Mouse (Mus musculus) heart, adult 2 months (tissue): ENCODE results near the gene Cntn2. TPM values are rescaled to one million over a fixed set of nuclear protein-coding genes. Genes with fewer than 3 reads are reported as not detected.

Source experiments
- DNase-seq, 2 experiments: peaks; one replicate each; pipeline ENCODE4 v3.0.0; 2021
- H3K27ac ChIP-seq: fragments of 200-600 bp; 2 replicates; pipeline ENCODE4 v1.8.1; 2022
- H3K27me3 ChIP-seq: fragments of 200-500 bp; 2 replicates; pipeline ENCODE4 v1.6.1; 2012; ENCODE audit warnings: mild to moderate bottlenecking, low read length, inconsistent platforms, mixed read lengths; ENCODE audit not compliant: control insufficient read depth, insufficient read depth
- H3K36me3 ChIP-seq: fragments of 200-500 bp; 2 replicates; pipeline ENCODE4 v1.6.1; 2012; ENCODE audit warnings: low read length, inconsistent platforms; ENCODE audit not compliant: control insufficient read depth, insufficient read depth
- H3K4me1 ChIP-seq: fragments of 200-500 bp; 2 replicates; pipeline ENCODE4 v1.6.1; 2011; ENCODE audit warnings: low read length; ENCODE audit not compliant: control insufficient read depth, insufficient read depth
- H3K4me3 ChIP-seq: fragments of 200-600 bp; 2 replicates; pipeline ENCODE4 v1.8.1; 2022
- H3K79me2 ChIP-seq: fragments of 200-500 bp; replicated peaks from 2 replicates; pipeline ENCODE4 v1.6.1; 2012; ENCODE audit warnings: mild to moderate bottlenecking, inconsistent platforms, low read length, moderate library complexity, mixed read lengths; ENCODE audit not compliant: control insufficient read depth, insufficient read depth
- H3K9ac ChIP-seq: fragments of 200-500 bp; 2 replicates; pipeline ENCODE4 v1.6.1; 2012; ENCODE audit warnings: low read depth, mild to moderate bottlenecking, control low read depth, inconsistent platforms, low read length, mixed read lengths
- CTCF ChIP-seq: fragments of 200-600 bp; IDR thresholded peaks from 2 replicates; pipeline ENCODE4 v1.8.1; 2022; ENCODE audit warnings: antibody characterized with exemption, mild to moderate bottlenecking, moderate library complexity
- EP300 ChIP-seq: fragments of 200-500 bp; IDR thresholded peaks from 2 replicates; pipeline ENCODE4 v1.6.1; 2011; ENCODE audit warnings: low read depth, low read length, control low read depth; ENCODE audit not compliant: insufficient read depth
- POLR2A ChIP-seq: fragments of 200-500 bp; IDR thresholded peaks from 2 replicates; pipeline ENCODE4 v1.6.1; 2011; ENCODE audit warnings: mild to moderate bottlenecking, low read depth, low read length, control low read depth; ENCODE audit not compliant: insufficient read depth
- WGBS: fragments of 180-500 bp; shearing (Covaris S2); methylation state at CpG from one replicate; pipeline ENCODE4 v1.1.7; 2018; 5-methylcytosine and 5-hydroxymethylcytosine counted together
- intact Hi-C: fragments of 180-260 bp; cut with DNase I; formaldehyde crosslinking; loops from one replicate; pipeline ENCODE4 v1.15.1; 2025
- polyA plus RNA-seq: library from polyadenylated mRNA; depleted of rRNA; stranded (reverse); fragments of >200 nt; gene quantifications from 2 replicates; pipeline ENCODE4 v1.2.3, GENCODE M21; 2012
- total RNA-seq, 2 experiments: library from RNA; stranded (reverse); gene quantifications; 2 replicates each; pipeline ENCODE4 v1.2.3; 2021

The Cntn2 gene
- total and polyA plus RNA-seq, 3 experiments = 3.5 to 4.4 (median 3.8) TPM

- Histone ChIP-seq H3K9ac (no peak overlapping the region), H3K4me1 (peaks cover 1% of the 10 kb centered on the region; the same call in 1 of the 2 replicates), H3K27me3 (no peaks in the 10 kb centered on the region), H3K79me2 (no peaks in the 10 kb centered on the region), H3K36me3 (no peaks in the 10 kb centered on the region), H3K27ac (no peak overlapping the region), H3K4me3 (no peak overlapping the region)
- 55% methylated on average over 8 of the region's 8 CpGs for WGBS
- no peak for DNase-seq
- no peak for TF ChIP-seq EP300
- TF ChIP-seq POLR2A = no peak
- TF ChIP-seq CTCF = no peak
- intact Hi-C loops = no loop called here
Measured at GRCm38 (mm10) chr1:132560907-132561700, 18.0 kb upstream of the Cntn2 start.

GRCm38 (mm10) chr1:132559045-132559444 is 16.0 kb upstream of the Cntn2 start:
- Histone ChIP-seq H3K27me3 (no peaks in the 10 kb centered on the region), H3K4me1 (peaks cover 1% of the 10 kb centered on the region; the same call in 1 of the 2 replicates), H3K9ac (no peak overlapping the region), H3K36me3 (no peaks in the 10 kb centered on the region), H3K79me2 (no peaks in the 10 kb centered on the region), H3K4me3 (no peak overlapping the region), H3K27ac (no peak overlapping the region)
- intact Hi-C loops = no loop called here
- TF ChIP-seq POLR2A (no peak), EP300 (no peak), CTCF (no peak)
- WGBS = 49% methylated on average over 6 of the region's 6 CpGs
- no peak for DNase-seq

GRCm38 (mm10) chr1:132557901-132558631 is 15.0 kb upstream of the Cntn2 start:
- intact Hi-C loops = no loop called here
- Histone ChIP-seq H3K27ac (no peak overlapping the region), H3K9ac (no peak overlapping the region)

GRCm38 (mm10) chr1:132543789-132544188 is 733 bp upstream of the Cntn2 start:
- intact Hi-C loops = no loop called here
- no peaks in the 10 kb centered on the region for H3K36me3 ChIP-seq
- WGBS = 53% methylated on average over 8 of the region's 8 CpGs
- no peaks in the 10 kb centered on the region for H3K4me1 ChIP-seq
- no peak overlapping the region for H3K9ac ChIP-seq
- H3K27me3 ChIP-seq = peaks cover 11% of the 10 kb centered on the region; the same call in 1 of the 2 replicates
- peak; percentile 35 to 59 for DNase-seq
- H3K27ac ChIP-seq = no peak overlapping the region
- no peak overlapping the region for H3K4me3 ChIP-seq
- TF ChIP-seq CTCF (no peak), POLR2A (no peak), EP300 (no peak)
- H3K79me2 ChIP-seq = no peaks in the 10 kb centered on the region

More at GRCm38 (mm10) chr1:132557901-132558631, 15.0 kb upstream of the Cntn2 start:
- peak; percentile 60 to 73 for DNase-seq
- H3K79me2 ChIP-seq = no peaks in the 10 kb centered on the region
- H3K4me3 ChIP-seq = no peak overlapping the region
- TF ChIP-seq POLR2A (no peak), EP300 (no peak), CTCF (no peak)
- H3K27me3 ChIP-seq = no peaks in the 10 kb centered on the region
- peaks cover 1% of the 10 kb centered on the region; the same call in 1 of the 2 replicates for H3K4me1 ChIP-seq
- WGBS = 10% methylated on average over 9 of the region's 9 CpGs
- no peaks in the 10 kb centered on the region for H3K36me3 ChIP-seq

GRCm38 (mm10) chr1:132541824-132542599 is 1.0 kb downstream of the Cntn2 start:
- DNase-seq = no peak
- Histone ChIP-seq H3K9ac (no peak overlapping the region), H3K79me2 (no peaks in the 10 kb centered on the region), H3K4me1 (no peaks in the 10 kb centered on the region), H3K36me3 (no peaks in the 10 kb centered on the region), H3K27me3 (peaks cover 11% of the 10 kb centered on the region; the same call in 1 of the 2 replicates), H3K4me3 (no peak overlapping the region), H3K27ac (no peak overlapping the region)
- 12% methylated on average over 5 of the region's 5 CpGs for WGBS
- TF ChIP-seq CTCF (no peak), EP300 (no peak), POLR2A (no peak)
- intact Hi-C loops = no loop called here
